Mouse (Mus musculus) intestine, embryonic 15.5 days (tissue): ENCODE results near the gene Klra1. TPM values are rescaled to one million over a fixed set of nuclear protein-coding genes. Genes with fewer than 3 reads are reported as not detected.
"Not testable (repeated sequence)": the region's sequence is repeated elsewhere in the genome, so short reads cannot be mapped to it uniquely, and the experiment has no call there.

Experiments used
- ATAC-seq: fragments of 200-750 bp; cut with Nextera tagmentation; 2 replicates; pipeline ENCODE4 v1.8.0; 2017; ENCODE audit warnings: moderate TSS enrichment, moderate library complexity
- H3K27ac ChIP-seq: fragments of 300-500 bp; sonication (generic); 2 replicates; pipeline ENCODE4 v1.5.1; 2015; ENCODE audit warnings: mild to moderate bottlenecking, inconsistent platforms
- H3K27me3 ChIP-seq: fragments of 300-500 bp; sonication (generic); replicated peaks from 2 replicates; pipeline ENCODE4 v1.6.1; 2015; ENCODE audit warnings: inconsistent platforms
- H3K36me3 ChIP-seq: fragments of 300-500 bp; sonication (generic); 2 replicates; pipeline ENCODE4 v1.6.1; 2015; ENCODE audit warnings: inconsistent platforms
- H3K4me1 ChIP-seq: fragments of 300-500 bp; sonication (generic); replicated peaks from 2 replicates; pipeline ENCODE4 v1.6.1; 2015; ENCODE audit warnings: inconsistent platforms
- H3K4me2 ChIP-seq: fragments of 300-500 bp; sonication (generic); replicated peaks from 2 replicates; pipeline ENCODE4 v1.6.1; 2015; ENCODE audit warnings: mild to moderate bottlenecking, inconsistent platforms
- H3K4me3 ChIP-seq: fragments of 300-500 bp; sonication (generic); replicated peaks from 2 replicates; pipeline ENCODE4 v1.5.1; 2015; ENCODE audit warnings: inconsistent platforms
- H3K9ac ChIP-seq: fragments of 300-500 bp; sonication (generic); 2 replicates; pipeline ENCODE4 v1.6.1; 2015; ENCODE audit warnings: inconsistent platforms
- H3K9me3 ChIP-seq: fragments of 300-500 bp; sonication (generic); 2 replicates; pipeline ENCODE4 v1.6.1; 2016; ENCODE audit warnings: inconsistent platforms
- WGBS: fragments of 180-500 bp; shearing (Covaris S2); methylation state at CpG from one replicate; pipeline ENCODE4 v1.1.7; 2015; 5-methylcytosine and 5-hydroxymethylcytosine counted together
- polyA plus RNA-seq: library from polyadenylated mRNA; unstranded; fragments of >200 nt; fragmentation: Nextera tagmentation; extraction: Ambion mirVana; gene quantifications from 2 replicates; pipeline ENCODE4 v1.2.1, GENCODE M21; 2015

Klra1 gene
- not detected in 2 replicates for polyA plus RNA-seq

GRCm38 (mm10) chr6:130386750-130387149, at the start of gene Klra1:
Klra1 (minus strand) TSS chr6:130386874.
- ATAC-seq, result no peak
- WGBS, result 81% methylated on average over 2 of the region's 2 CpGs
- no peak within 1 kb of the TSS for H3K27ac ChIP-seq

GRCm38 (mm10) chr6:130429511-130429910, 42.8 kb upstream of the Klra1 start:
- no peak overlapping the region for H3K4me3 ChIP-seq
- H3K27ac ChIP-seq, result no peak overlapping the region
- ATAC-seq, result no peak
- 77% methylated on average over 4 of the region's 4 CpGs for WGBS
- no peaks in the 10 kb centered on the region for H3K36me3 ChIP-seq
- H3K4me2 ChIP-seq, result no peak overlapping the region
- H3K27me3 ChIP-seq, result no peaks in the 10 kb centered on the region
- H3K4me1 ChIP-seq, result no peaks in the 10 kb centered on the region
- H3K9me3 ChIP-seq, result no peaks in the 10 kb centered on the region
- H3K9ac ChIP-seq, result no peak overlapping the region

More at GRCm38 (mm10) chr6:130386750-130387149, at the start of gene Klra1:
- Histone ChIP-seq H3K4me3 (no peak within 1 kb of the TSS), H3K9ac (no peak within 1 kb of the TSS), H3K9me3 (no peaks in the 10 kb centered on the region), H3K27me3 (no peaks in the 10 kb centered on the region), H3K4me2 (no peak within 1 kb of the TSS), H3K4me1 (no peaks in the 10 kb centered on the region), H3K36me3 (no peaks in the 10 kb centered on the region)

GRCm38 (mm10) chr6:130419158-130419557, 32.5 kb upstream of the Klra1 start:
- 90% methylated on average over 2 of the region's 2 CpGs for WGBS
- Histone ChIP-seq H3K9ac (no peak overlapping the region), H3K4me3 (no peak overlapping the region), H3K4me2 (no peak overlapping the region), H3K27me3 (no peaks in the 10 kb centered on the region), H3K9me3 (no peaks in the 10 kb centered on the region), H3K36me3 (no peaks in the 10 kb centered on the region), H3K4me1 (no peaks in the 10 kb centered on the region), H3K27ac (no peak overlapping the region)
- no peak for ATAC-seq

GRCm38 (mm10) chr6:130404882-130405281, 18.2 kb upstream of the Klra1 start:
- 60% methylated on average over 1 of the region's 1 CpGs for WGBS
- no peaks in the 10 kb centered on the region for H3K27me3 ChIP-seq
- no peak for ATAC-seq
- H3K4me1 ChIP-seq, result no peaks in the 10 kb centered on the region
- no peak overlapping the region for H3K4me2 ChIP-seq
- H3K9ac ChIP-seq, result no peak overlapping the region
- no peaks in the 10 kb centered on the region for H3K36me3 ChIP-seq
- no peak overlapping the region for H3K27ac ChIP-seq
- no peak overlapping the region for H3K4me3 ChIP-seq
- H3K9me3 ChIP-seq, result no peaks in the 10 kb centered on the region

GRCm38 (mm10) chr6:130385803-130386202, 871 bp downstream of the Klra1 start:
- Histone ChIP-seq H3K27ac (no peak overlapping the region), H3K4me1 (no peaks in the 10 kb centered on the region), H3K9ac (no peak overlapping the region), H3K4me3 (no peak overlapping the region), H3K9me3 (no peaks in the 10 kb centered on the region), H3K27me3 (no peaks in the 10 kb centered on the region), H3K4me2 (no peak overlapping the region), H3K36me3 (no peaks in the 10 kb centered on the region)
- 62% methylated on average over 1 of the region's 1 CpGs for WGBS
- ATAC-seq, result no peak

- ATAC-seq, result no peak
- 79% methylated on average over 4 of the region's 4 CpGs for WGBS
- H3K4me1 ChIP-seq, result no peaks in the 10 kb centered on the region
Observed at GRCm38 (mm10) chr6:130382375-130382774, 4.3 kb downstream of the Klra1 start.

GRCm38 (mm10) chr6:130345381-130345780, 41.3 kb downstream of the Klra1 start:
- not testable (repeated sequence) for H3K27me3 ChIP-seq, H3K4me3 ChIP-seq, H3K4me1 ChIP-seq, H3K27ac ChIP-seq, H3K9me3 ChIP-seq, ATAC-seq, H3K36me3 ChIP-seq, H3K9ac ChIP-seq, H3K4me2 ChIP-seq
- WGBS, result 34% methylated on average over 1 of the region's 1 CpGs

More at GRCm38 (mm10) chr6:130382375-130382774, 4.3 kb downstream of the Klra1 start:
- no peak overlapping the region for H3K4me3 ChIP-seq
- no peaks in the 10 kb centered on the region for H3K36me3 ChIP-seq
- no peak overlapping the region for H3K9ac ChIP-seq
- no peaks in the 10 kb centered on the region for H3K9me3 ChIP-seq
- no peak overlapping the region for H3K27ac ChIP-seq
- H3K4me2 ChIP-seq, result no peak overlapping the region
- H3K27me3 ChIP-seq, result no peaks in the 10 kb centered on the region

GRCm38 (mm10) chr6:130341973-130342372, 44.7 kb downstream of the Klra1 start:
- not testable (repeated sequence) for H3K4me3 ChIP-seq, H3K27ac ChIP-seq, ATAC-seq, H3K27me3 ChIP-seq, H3K4me1 ChIP-seq, H3K9me3 ChIP-seq, H3K9ac ChIP-seq, H3K4me2 ChIP-seq, H3K36me3 ChIP-seq
- 89% methylated on average over 2 of the region's 2 CpGs for WGBS

- H3K9me3 ChIP-seq, result no peaks in the 10 kb centered on the region
- no peaks in the 10 kb centered on the region for H3K27me3 ChIP-seq
- WGBS, result 83% methylated on average over 8 of the region's 8 CpGs
- no peak within 1 kb of the TSS for H3K9ac ChIP-seq
- no peaks in the 10 kb centered on the region for H3K36me3 ChIP-seq
- no peak within 1 kb of the TSS for H3K27ac ChIP-seq
- no peak within 1 kb of the TSS for H3K4me2 ChIP-seq
- no peak for ATAC-seq
- no peak within 1 kb of the TSS for H3K4me3 ChIP-seq
- no peaks in the 10 kb centered on the region for H3K4me1 ChIP-seq
Observed at GRCm38 (mm10) chr6:130337411-130337810, 49.3 kb downstream of the Klra1 start, which contains the start of gene Klra3. Klra3 (minus strand) TSS chr6:130337574.

Other genes with a start within 250 kb of the Klra1 start
- not detected in 2 replicates for gene Klra9, start 193.8 kb downstream of the Klra1 start, polyA plus RNA-seq
- gene Klra7, start 153.6 kb downstream of the Klra1 start, polyA plus RNA-seq, result not detected in 2 replicates
- gene Klra10, start 104.9 kb downstream of the Klra1 start, polyA plus RNA-seq, result not detected in 2 replicates
- not detected in 2 replicates for gene Klra3, start 49.3 kb downstream of the Klra1 start, polyA plus RNA-seq